Mouse (Mus musculus) lung, adult 2 months (tissue): Measurements from ENCODE around the gene Srrm3. TPM values are rescaled to one million over a fixed set of nuclear protein-coding genes. Genes with fewer than 3 reads are reported as not detected.

Experiments
- DNase-seq: peaks from one replicate; pipeline ENCODE4 v3.0.0; 2022
- H3K4me1 ChIP-seq: fragments of 200-500 bp; 2 replicates; pipeline ENCODE4 v1.6.1; 2011; ENCODE audit warnings: low read length; ENCODE audit not compliant: control insufficient read depth, insufficient read depth
- H3K4me3 ChIP-seq: fragments of 200-500 bp; replicated peaks from 2 replicates; pipeline ENCODE3; 2011; ENCODE audit warnings: low read depth, mild to moderate bottlenecking, control low read depth, low read length; ENCODE audit errors: extremely low read depth
- CTCF ChIP-seq: fragments of 200-500 bp; IDR thresholded peaks from 2 replicates; pipeline ENCODE4 v1.5.1; 2011; ENCODE audit warnings: mild to moderate bottlenecking, low read length, control low read depth; ENCODE audit not compliant: insufficient read depth
- POLR2A ChIP-seq: fragments of 200-500 bp; IDR thresholded peaks from 2 replicates; pipeline ENCODE4 v1.6.1; 2011; ENCODE audit warnings: low read depth, mild to moderate bottlenecking, control low read depth, low read length, borderline replicate concordance; ENCODE audit errors: extremely low read depth
- WGBS: fragments of 180-500 bp; shearing (Covaris S2); methylation state at CpG from one replicate; pipeline ENCODE4 v1.1.7; 2018; 5-methylcytosine and 5-hydroxymethylcytosine counted together
- polyA plus RNA-seq: library from polyadenylated mRNA; depleted of rRNA; stranded (reverse); fragments of >200 nt; gene quantifications from 2 replicates; pipeline ENCODE4 v1.2.3, GENCODE M21; 2012

Srrm3 gene
- polyA plus RNA-seq, 1 experiment = 0.06 TPM

- H3K4me1 ChIP-seq = peaks cover 6% of the 10 kb centered on the region
- 79% methylated on average over 4 of the region's 4 CpGs for WGBS
- DNase-seq = no peak
- no peak overlapping the region for H3K4me3 ChIP-seq
- TF ChIP-seq CTCF = no peak
Observed at GRCm38 (mm10) chr5:135782901-135783300, 23.8 kb upstream of the Srrm3 start.

- no peak for TF ChIP-seq POLR2A
- peak; percentile 96 for TF ChIP-seq CTCF
- H3K4me3 ChIP-seq = peak overlapping the region; percentile 59
- 14% methylated on average over 20 of the region's 20 CpGs for WGBS
- H3K4me1 ChIP-seq = peaks cover 2% of the 10 kb centered on the region; the same call in 1 of the 2 replicates
- peak; percentile 89 for DNase-seq
Observed at GRCm38 (mm10) chr5:135793996-135794858, 12.5 kb upstream of the Srrm3 start.

- H3K4me3 ChIP-seq = peak overlapping the region; percentile 2
- TF ChIP-seq CTCF = no peak
- TF ChIP-seq POLR2A = no peak
- no peak for DNase-seq
- H3K4me1 ChIP-seq = peaks cover 2% of the 10 kb centered on the region; the same call in 1 of the 2 replicates
- 11% methylated on average over 5 of the region's 5 CpGs for WGBS
Observed at GRCm38 (mm10) chr5:135794859-135795181, 11.9 kb upstream of the Srrm3 start.

GRCm38 (mm10) chr5:135799746-135800145 is 6.9 kb upstream of the Srrm3 start:
- WGBS = 42% methylated on average over 4 of the region's 4 CpGs

GRCm38 (mm10) chr5:135800927-135801326 is 5.8 kb upstream of the Srrm3 start:
- TF ChIP-seq POLR2A (no peak), CTCF (no peak)
- DNase-seq = no peak
- 9% methylated on average over 6 of the region's 6 CpGs for WGBS
- Histone ChIP-seq H3K4me3 (no peak overlapping the region), H3K4me1 (no peaks in the 10 kb centered on the region)

More at GRCm38 (mm10) chr5:135799746-135800145, 6.9 kb upstream of the Srrm3 start:
- DNase-seq = no peak
- TF ChIP-seq CTCF = peak; percentile 27
- TF ChIP-seq POLR2A = no peak
- Histone ChIP-seq H3K4me1 (no peaks in the 10 kb centered on the region), H3K4me3 (no peak overlapping the region)

GRCm38 (mm10) chr5:135802641-135803040 is 4.0 kb upstream of the Srrm3 start:
- Histone ChIP-seq H3K4me1 (no peaks in the 10 kb centered on the region), H3K4me3 (no peak overlapping the region)
- DNase-seq = no peak
- WGBS = 89% methylated on average over 8 of the region's 8 CpGs
- TF ChIP-seq POLR2A = no peak
- no peak for TF ChIP-seq CTCF

- no peaks in the 10 kb centered on the region for H3K4me1 ChIP-seq
- DNase-seq = no peak
- WGBS = 59% methylated on average over 4 of the region's 4 CpGs
- H3K4me3 ChIP-seq = no peak overlapping the region
- TF ChIP-seq POLR2A = no peak
- TF ChIP-seq CTCF = no peak
Observed at GRCm38 (mm10) chr5:135803135-135803534, 3.6 kb upstream of the Srrm3 start.

GRCm38 (mm10) chr5:135803676-135804075 is 3.0 kb upstream of the Srrm3 start:
- Histone ChIP-seq H3K4me3 (no peak overlapping the region), H3K4me1 (no peaks in the 10 kb centered on the region)
- WGBS = 63% methylated on average over 4 of the region's 4 CpGs
- no peak for TF ChIP-seq POLR2A
- TF ChIP-seq CTCF = no peak
- DNase-seq = no peak

GRCm38 (mm10) chr5:135804735-135805134 is 2.0 kb upstream of the Srrm3 start:
- 64% methylated on average over 2 of the region's 2 CpGs for WGBS
- DNase-seq = no peak
- TF ChIP-seq POLR2A = no peak
- TF ChIP-seq CTCF = no peak
- Histone ChIP-seq H3K4me3 (no peak overlapping the region), H3K4me1 (no peaks in the 10 kb centered on the region)

- TF ChIP-seq POLR2A (no peak), CTCF (no peak)
- Histone ChIP-seq H3K4me1 (no peaks in the 10 kb centered on the region), H3K4me3 (no peak overlapping the region)
- DNase-seq = no peak
- 38% methylated on average over 3 of the region's 3 CpGs for WGBS
Observed at GRCm38 (mm10) chr5:135807263-135807637, 560 bp downstream of the Srrm3 start.
